Mouse (Mus musculus): ENCODE measurements around the gene Klhl29. TPM values are rescaled to one million over a fixed set of nuclear protein-coding genes. Genes with fewer than 3 reads are reported as not detected.

Gene Klhl29
- polyA plus RNA-seq, 1 experiment from 2014 or later, result 2.8 TPM

- peak overlapping the region; percentile 33; the same call in 1 of the 2 replicates for H3K27ac ChIP-seq (replicated peaks)
- H3K9ac ChIP-seq, result no peak overlapping the region
- H3K27me3 ChIP-seq, result no peaks in the 10 kb centered on the region
- H3K9me3 ChIP-seq, result no peaks in the 10 kb centered on the region
- 75% methylated on average over 4 of the region's 4 CpGs for WGBS
- H3K4me3 ChIP-seq, result no peak overlapping the region
- peaks cover 18% of the 10 kb centered on the region for H3K4me1 ChIP-seq (replicated peaks)
- no peaks in the 10 kb centered on the region for H3K36me3 ChIP-seq
- H3K4me2 ChIP-seq, result no peak overlapping the region
- 0 out of 2 replicates have a peak, but pooled peaks have one; percentile 32 for ATAC-seq (ENCODE audit: low read depth)
Measured at GRCm38 (mm10) chr12:5261476-5261875, 114.0 kb downstream of the Klhl29 start.

GRCm38 (mm10) chr12:5258779-5259178, 116.7 kb downstream of the Klhl29 start:
- no peak overlapping the region for H3K9ac ChIP-seq
- H3K36me3 ChIP-seq, result no peaks in the 10 kb centered on the region
- no peak for ATAC-seq (ENCODE audit: low read depth)
- peaks cover 45% of the 10 kb centered on the region for H3K4me1 ChIP-seq (replicated peaks)
- H3K27me3 ChIP-seq, result no peaks in the 10 kb centered on the region
- H3K4me3 ChIP-seq, result no peak overlapping the region
- no peak overlapping the region for H3K27ac ChIP-seq (replicated peaks)
- no peaks in the 10 kb centered on the region for H3K9me3 ChIP-seq
- WGBS, result 84% methylated on average over 3 of the region's 3 CpGs
- H3K4me2 ChIP-seq, result no peak overlapping the region

GRCm38 (mm10) chr12:5257174-5257573, 118.3 kb downstream of the Klhl29 start:
- Histone ChIP-seq H3K27ac (replicated peaks) (no peak overlapping the region), H3K4me1 (replicated peaks) (peaks cover 58% of the 10 kb centered on the region), H3K9me3 (no peaks in the 10 kb centered on the region), H3K4me3 (no peak overlapping the region), H3K27me3 (no peaks in the 10 kb centered on the region), H3K4me2 (no peak overlapping the region), H3K36me3 (no peaks in the 10 kb centered on the region), H3K9ac (no peak overlapping the region)
- 58% methylated on average over 4 of the region's 4 CpGs for WGBS
- ATAC-seq (ENCODE audit: low read depth), result no peak

- Histone ChIP-seq H3K4me2 (no peak overlapping the region), H3K36me3 (no peaks in the 10 kb centered on the region), H3K27me3 (no peaks in the 10 kb centered on the region), H3K4me3 (no peak overlapping the region), H3K9me3 (no peaks in the 10 kb centered on the region), H3K4me1 (replicated peaks) (peaks cover 49% of the 10 kb centered on the region), H3K9ac (no peak overlapping the region), H3K27ac (replicated peaks) (0 out of 2 replicates have a peak overlapping the region, but pooled peaks have one; percentile 14)
- WGBS, result 7% methylated on average over 9 of the region's 9 CpGs
- ATAC-seq (ENCODE audit: low read depth), result peak; percentile 33
Measured at GRCm38 (mm10) chr12:5255079-5255478, 120.4 kb downstream of the Klhl29 start.

GRCm38 (mm10) chr12:5254246-5254982, 121.1 kb downstream of the Klhl29 start:
- Histone ChIP-seq H3K4me3 (no peak overlapping the region), H3K27ac (replicated peaks) (0 out of 2 replicates have a peak overlapping the region, but pooled peaks have one; percentile 14), H3K4me1 (replicated peaks) (peaks cover 52% of the 10 kb centered on the region), H3K9ac (no peak overlapping the region), H3K4me2 (no peak overlapping the region), H3K27me3 (no peaks in the 10 kb centered on the region), H3K36me3 (no peaks in the 10 kb centered on the region), H3K9me3 (no peaks in the 10 kb centered on the region)
- whole genome bisulfite sequencing, result 72% methylated on average over 4 of the region's 4 CpGs
- no peak for ATAC-seq (ENCODE audit: low read depth)

GRCm38 (mm10) chr12:5253289-5254005, 122.0 kb downstream of the Klhl29 start:
- H3K9ac ChIP-seq, result no peak overlapping the region
- H3K4me3 ChIP-seq, result no peak overlapping the region
- H3K4me1 ChIP-seq (replicated peaks), result peaks cover 58% of the 10 kb centered on the region
- H3K4me2 ChIP-seq, result no peak overlapping the region
- H3K27ac ChIP-seq (replicated peaks), result peak overlapping the region; percentile 62
- ATAC-seq (ENCODE audit: low read depth), result peak; percentile 12; the same call in 1 of the 2 replicates
- H3K27me3 ChIP-seq, result no peaks in the 10 kb centered on the region
- no peaks in the 10 kb centered on the region for H3K9me3 ChIP-seq
- no peaks in the 10 kb centered on the region for H3K36me3 ChIP-seq
- 50% methylated on average over 10 of the region's 10 CpGs for WGBS

- Histone ChIP-seq H3K4me3 (no peak overlapping the region), H3K9ac (no peak overlapping the region), H3K36me3 (no peaks in the 10 kb centered on the region), H3K27me3 (no peaks in the 10 kb centered on the region), H3K27ac (replicated peaks) (no peak overlapping the region), H3K9me3 (no peaks in the 10 kb centered on the region), H3K4me2 (no peak overlapping the region), H3K4me1 (replicated peaks) (peaks cover 63% of the 10 kb centered on the region)
- WGBS, result 48% methylated on average over 2 of the region's 2 CpGs
- ATAC-seq (ENCODE audit: low read depth), result no peak; the same call in 1 of the 2 replicates
Measured at GRCm38 (mm10) chr12:5252569-5252968, 122.9 kb downstream of the Klhl29 start.

- Histone ChIP-seq H3K4me2 (no peak overlapping the region), H3K27me3 (no peaks in the 10 kb centered on the region), H3K9me3 (no peaks in the 10 kb centered on the region), H3K9ac (no peak overlapping the region), H3K27ac (replicated peaks) (no peak overlapping the region), H3K4me1 (replicated peaks) (peaks cover 71% of the 10 kb centered on the region), H3K36me3 (no peaks in the 10 kb centered on the region), H3K4me3 (no peak overlapping the region)
- 36% methylated on average over 7 of the region's 7 CpGs for WGBS
- ATAC-seq (ENCODE audit: low read depth), result no peak
Measured at GRCm38 (mm10) chr12:5250042-5250441, 125.4 kb downstream of the Klhl29 start.

- no peaks in the 10 kb centered on the region for H3K27me3 ChIP-seq
- no peak overlapping the region for H3K9ac ChIP-seq
- no peak overlapping the region for H3K4me3 ChIP-seq
- WGBS, result 85% methylated on average over 13 of the region's 13 CpGs
- H3K4me1 ChIP-seq (replicated peaks), result peaks cover 65% of the 10 kb centered on the region
- no peaks in the 10 kb centered on the region for H3K36me3 ChIP-seq
- no peak overlapping the region for H3K27ac ChIP-seq (replicated peaks)
- no peak overlapping the region for H3K4me2 ChIP-seq
- no peaks in the 10 kb centered on the region for H3K9me3 ChIP-seq
- ATAC-seq (ENCODE audit: low read depth), result no peak
Measured at GRCm38 (mm10) chr12:5249068-5249467, 126.4 kb downstream of the Klhl29 start.

- no peak for ATAC-seq (ENCODE audit: low read depth)
- WGBS, result 38% methylated on average over 6 of the region's 6 CpGs
- H3K27ac ChIP-seq (replicated peaks), result no peak overlapping the region
- H3K4me3 ChIP-seq, result no peak overlapping the region
- no peaks in the 10 kb centered on the region for H3K36me3 ChIP-seq
- H3K4me2 ChIP-seq, result no peak overlapping the region
- no peak overlapping the region for H3K9ac ChIP-seq
- H3K4me1 ChIP-seq (replicated peaks), result peaks cover 61% of the 10 kb centered on the region
- H3K9me3 ChIP-seq, result no peaks in the 10 kb centered on the region
- H3K27me3 ChIP-seq, result no peaks in the 10 kb centered on the region
Measured at GRCm38 (mm10) chr12:5247505-5247904, 128.0 kb downstream of the Klhl29 start.

- ATAC-seq (ENCODE audit: low read depth), result 0 out of 2 replicates have a peak, but pooled peaks have one; percentile 7
- WGBS, result 38% methylated on average over 15 of the region's 15 CpGs
- H3K27me3 ChIP-seq, result no peaks in the 10 kb centered on the region
- no peaks in the 10 kb centered on the region for H3K9me3 ChIP-seq
- peaks cover 59% of the 10 kb centered on the region for H3K4me1 ChIP-seq (replicated peaks)
- H3K36me3 ChIP-seq, result no peaks in the 10 kb centered on the region
- H3K27ac ChIP-seq (replicated peaks), result peak overlapping the region; percentile 39; the same call in 1 of the 2 replicates
- H3K4me3 ChIP-seq, result no peak overlapping the region
- H3K4me2 ChIP-seq, result no peak overlapping the region
- no peak overlapping the region for H3K9ac ChIP-seq
Measured at GRCm38 (mm10) chr12:5246721-5247341, 128.7 kb downstream of the Klhl29 start.

GRCm38 (mm10) chr12:5246193-5246621, 129.3 kb downstream of the Klhl29 start:
- WGBS, result 79% methylated on average over 9 of the region's 9 CpGs
- no peak overlapping the region for H3K4me3 ChIP-seq
- H3K4me2 ChIP-seq, result no peak overlapping the region
- no peak overlapping the region for H3K9ac ChIP-seq
- H3K36me3 ChIP-seq, result no peaks in the 10 kb centered on the region
- H3K27ac ChIP-seq (replicated peaks), result peak overlapping the region; percentile 39; the same call in 1 of the 2 replicates
- H3K9me3 ChIP-seq, result no peaks in the 10 kb centered on the region
- no peak for ATAC-seq (ENCODE audit: low read depth)
- peaks cover 55% of the 10 kb centered on the region for H3K4me1 ChIP-seq (replicated peaks)
- no peaks in the 10 kb centered on the region for H3K27me3 ChIP-seq
